Mouse (Mus musculus) lung, postnatal 25 days (tissue): ENCODE measurements at regions not wholly inside any gene's neighbourhood (a gene's known extent, or its start where the extent isn't known, plus 50 kb on each side); places are given as distances from the start of the nearest gene placed in this dataset.
A peak's percentile ranks its signal among the peaks of the same experiment; 100 is the strongest.

ENCODE experiments used
- DNase-seq: peaks from one replicate; pipeline ENCODE4 v3.0.0; 2022; ENCODE audit warnings: low spot score

- no peak for DNase-seq
Observed at GRCm38 (mm10) chr3:47095288-47095687, 647.3 kb upstream of the Pabpc4l start.

GRCm38 (mm10) chr3:47051563-47051962, 603.5 kb upstream of the Pabpc4l start:
- DNase-seq = no peak

- DNase-seq = no peak
Observed at GRCm38 (mm10) chr3:47025738-47026137, 577.7 kb upstream of the Pabpc4l start.

GRCm38 (mm10) chr3:47019270-47019669, 571.3 kb upstream of the Pabpc4l start:
- no peak for DNase-seq

- no peak for DNase-seq
Observed at GRCm38 (mm10) chr3:47018565-47018964, 570.5 kb upstream of the Pabpc4l start.

- DNase-seq = no peak
Observed at GRCm38 (mm10) chr3:47010459-47010858, 562.4 kb upstream of the Pabpc4l start.

- DNase-seq = no peak
Observed at GRCm38 (mm10) chr3:46998916-46999315, 550.9 kb upstream of the Pabpc4l start.

- DNase-seq = no peak
Observed at GRCm38 (mm10) chr3:46970744-46971143, 522.7 kb upstream of the Pabpc4l start.

- no peak for DNase-seq
Observed at GRCm38 (mm10) chr3:46970000-46970399, 522.0 kb upstream of the Pabpc4l start.

GRCm38 (mm10) chr3:46951391-46951790, 503.4 kb upstream of the Pabpc4l start:
- no peak for DNase-seq

- no peak for DNase-seq
Observed at GRCm38 (mm10) chr3:46937751-46938150, 489.7 kb upstream of the Pabpc4l start.

- no peak for DNase-seq
Observed at GRCm38 (mm10) chr3:46891057-46891736, 443.2 kb upstream of the Pabpc4l start.

GRCm38 (mm10) chr3:46875848-46876247, 427.8 kb upstream of the Pabpc4l start:
- DNase-seq = peak; percentile 1

- DNase-seq = no peak
Observed at GRCm38 (mm10) chr3:46870876-46871275, 422.9 kb upstream of the Pabpc4l start.

GRCm38 (mm10) chr3:46869576-46870295, 421.7 kb upstream of the Pabpc4l start:
- no peak for DNase-seq

- DNase-seq = no peak
Observed at GRCm38 (mm10) chr3:46848400-46848983, 400.5 kb upstream of the Pabpc4l start.

GRCm38 (mm10) chr3:46828676-46829075, 380.7 kb upstream of the Pabpc4l start:
- DNase-seq = no peak
